Mouse (Mus musculus) limb, embryonic 11.5 days (tissue): ENCODE data around the gene Grhl3. TPM values are rescaled to one million over a fixed set of nuclear protein-coding genes. Genes with fewer than 3 reads are reported as not detected.

Source experiments
- ATAC-seq: fragments of 200-750 bp; cut with Nextera tagmentation; 2 replicates; pipeline ENCODE4 v1.8.0; 2017; ENCODE audit warnings: low read depth; ENCODE audit not compliant: insufficient number of reproducible peaks, low FRiP score, low TSS enrichment
- DNase-seq: peaks from one replicate; pipeline ENCODE4 v3.0.0-alpha.2; 2015; ENCODE audit warnings: low spot score
- H3K27ac ChIP-seq: fragments of 300-500 bp; sonication (generic); replicated peaks from 2 replicates; pipeline ENCODE4 v1.5.1; 2014; ENCODE audit warnings: low read depth, mild to moderate bottlenecking, low read length
- H3K27me3 ChIP-seq: fragments of 300-500 bp; sonication (generic); 2 replicates; pipeline ENCODE4 v1.6.1; 2014; ENCODE audit warnings: mild to moderate bottlenecking, low read length, mixed read lengths; ENCODE audit not compliant: control insufficient read depth, insufficient read depth
- H3K36me3 ChIP-seq: fragments of 300-500 bp; sonication (generic); 2 replicates; pipeline ENCODE4 v1.6.1; 2014; ENCODE audit warnings: mild to moderate bottlenecking, low read length, moderate library complexity, mixed read lengths; ENCODE audit not compliant: control insufficient read depth, insufficient read depth
- H3K4me1 ChIP-seq: fragments of 300-500 bp; sonication (generic); 2 replicates; pipeline ENCODE4 v1.6.1; 2014; ENCODE audit warnings: low read length, mixed read lengths; ENCODE audit not compliant: control insufficient read depth, insufficient read depth
- H3K4me2 ChIP-seq: fragments of 300-500 bp; sonication (generic); 2 replicates; pipeline ENCODE4 v1.6.1; 2014; ENCODE audit warnings: low read depth, mild to moderate bottlenecking, moderate library complexity; ENCODE audit not compliant: severe bottlenecking
- H3K4me3 ChIP-seq: fragments of 300-500 bp; sonication (generic); 2 replicates; pipeline ENCODE4 v1.5.1; 2014; ENCODE audit warnings: low read depth, low read length
- H3K9ac ChIP-seq: fragments of 300-500 bp; sonication (generic); 2 replicates; pipeline ENCODE4 v1.6.1; 2014; ENCODE audit warnings: mild to moderate bottlenecking, low read length
- H3K9me3 ChIP-seq: fragments of 300-500 bp; sonication (generic); 2 replicates; pipeline ENCODE4 v1.6.1; 2016; ENCODE audit warnings: low read length; ENCODE audit not compliant: control insufficient read depth
- WGBS: fragments of 180-500 bp; shearing (Covaris S2); extraction: QIAGEN DNeasy Blood & Tissue Kit; methylation state at CpG from one replicate; pipeline ENCODE4 v1.1.7; 2014; 5-methylcytosine and 5-hydroxymethylcytosine counted together
- polyA plus RNA-seq: library from polyadenylated mRNA; unstranded; fragments of >200 nt; fragmentation: Nextera tagmentation; extraction: Ambion mirVana; gene quantifications from 2 replicates; pipeline ENCODE4 v1.2.1, GENCODE M21; 2014

Grhl3 gene
- polyA plus RNA-seq, 1 experiment from 2014 or later = 8.3 TPM

DNA sequence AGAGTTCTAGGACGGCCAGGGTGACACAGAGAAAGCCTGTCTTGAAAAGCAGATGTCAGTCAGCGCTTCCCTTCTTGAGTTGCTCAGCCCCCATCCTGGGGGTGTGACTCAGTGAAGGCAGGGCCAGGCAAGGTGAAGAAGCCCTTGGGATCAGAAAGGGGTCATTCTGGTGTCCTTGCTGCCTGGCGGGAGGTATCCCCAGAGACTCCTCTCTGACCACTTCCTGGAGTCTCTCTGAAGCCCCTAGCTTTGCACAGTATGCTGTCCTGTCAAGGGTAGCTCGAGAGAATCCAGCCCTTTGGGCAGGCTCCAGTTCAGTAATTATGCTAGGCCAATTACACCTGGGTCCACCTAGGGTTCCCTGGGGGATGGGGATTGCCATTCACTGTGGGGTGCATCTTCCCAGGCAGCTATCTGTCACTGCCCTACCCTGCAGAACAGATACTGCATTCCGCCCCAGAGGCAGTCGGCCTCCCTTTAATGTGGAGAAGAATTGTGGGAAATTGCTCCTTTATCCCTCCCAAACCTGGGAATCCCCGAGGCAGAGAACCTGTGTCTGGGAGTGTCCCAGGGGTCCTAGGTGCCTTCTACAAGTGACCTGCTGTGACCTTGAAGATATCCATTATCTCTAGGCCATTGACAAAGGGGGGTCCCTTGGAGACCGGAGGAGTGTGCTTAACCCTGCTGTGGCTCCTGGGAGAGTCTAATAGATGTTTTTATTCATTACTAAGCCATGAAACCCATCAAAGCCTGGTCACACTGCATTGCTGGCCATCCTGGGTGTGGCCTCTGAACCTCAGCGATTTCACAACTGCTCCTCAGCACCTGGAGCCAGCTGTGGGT is 41.4 kb downstream of the Grhl3 start:
- Histone ChIP-seq H3K4me1 (0 out of 2 replicates have a peak, but pooled peaks cover 3% of the 10 kb centered on the region), H3K27me3 (no peaks in the 10 kb centered on the region), H3K27ac (no peak overlapping the region), H3K9me3 (peaks cover 5% of the 10 kb centered on the region; the same call in 1 of the 2 replicates), H3K9ac (no peak overlapping the region), H3K4me2 (no peak overlapping the region), H3K36me3 (no peaks in the 10 kb centered on the region), H3K4me3 (no peak overlapping the region)
- no peak for ATAC-seq
- 48% methylated on average over 9 of the region's 9 CpGs for WGBS
- DNase-seq = no peak

DNA sequence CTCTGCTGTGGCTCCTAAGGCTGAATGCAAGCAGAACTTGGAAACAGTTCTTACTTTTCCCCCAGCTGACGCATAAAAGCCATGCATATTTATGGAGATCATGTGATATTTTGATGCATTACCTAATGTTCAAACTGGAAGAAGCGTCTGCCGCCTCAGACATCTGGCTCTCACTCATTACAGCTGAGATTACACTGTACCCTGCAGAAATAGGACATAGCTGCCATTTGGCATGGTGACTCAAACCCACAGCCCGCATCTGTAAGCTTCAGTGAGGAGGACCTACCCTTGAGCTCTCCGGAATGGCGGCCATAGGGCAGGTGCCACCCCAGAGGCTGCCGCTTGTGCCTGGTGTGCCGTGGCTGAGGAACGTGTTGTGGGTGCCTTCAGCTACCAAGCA is 42.2 kb downstream of the Grhl3 start:
- Histone ChIP-seq H3K27me3 (no peaks in the 10 kb centered on the region), H3K9me3 (peaks cover 5% of the 10 kb centered on the region; the same call in 1 of the 2 replicates), H3K4me2 (no peak overlapping the region; the same call in 1 of the 2 replicates), H3K9ac (no peak overlapping the region), H3K4me1 (0 out of 2 replicates have a peak, but pooled peaks cover 5% of the 10 kb centered on the region), H3K4me3 (no peak overlapping the region), H3K27ac (no peak overlapping the region), H3K36me3 (no peaks in the 10 kb centered on the region)
- 93% methylated on average over 9 of the region's 9 CpGs for WGBS
- ATAC-seq (no peak), DNase-seq (no peak)

DNA sequence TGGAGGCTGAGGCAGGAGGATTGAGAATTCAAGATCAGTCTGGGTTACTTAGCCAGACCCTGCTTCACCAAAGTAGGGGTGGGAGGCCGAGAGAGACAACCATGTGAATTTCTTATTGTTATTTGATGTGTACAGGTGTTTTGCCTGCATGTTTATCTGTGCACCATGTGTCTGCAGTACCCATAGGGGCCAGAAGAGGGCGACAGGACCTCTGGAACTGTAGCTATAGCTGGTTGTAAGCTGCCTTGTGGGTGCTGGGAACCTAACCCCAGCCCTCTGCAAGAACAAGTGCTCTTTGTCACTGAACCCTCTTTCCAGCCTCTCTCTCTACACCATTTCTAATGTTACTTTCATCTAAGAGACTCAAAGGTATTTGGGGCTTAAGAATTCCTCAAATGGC is 43.2 kb downstream of the Grhl3 start:
- ATAC-seq (no peak), DNase-seq (no peak)
- no peak overlapping the region for H3K4me2 ChIP-seq
- WGBS = 70% methylated on average over 2 of the region's 2 CpGs
- H3K4me1 ChIP-seq = 0 out of 2 replicates have a peak, but pooled peaks cover 5% of the 10 kb centered on the region
- H3K36me3 ChIP-seq = no peaks in the 10 kb centered on the region
- H3K27ac ChIP-seq = no peak overlapping the region
- no peaks in the 10 kb centered on the region for H3K27me3 ChIP-seq
- no peak overlapping the region for H3K4me3 ChIP-seq
- H3K9me3 ChIP-seq = peaks cover 5% of the 10 kb centered on the region; the same call in 1 of the 2 replicates
- H3K9ac ChIP-seq = no peak overlapping the region

DNA sequence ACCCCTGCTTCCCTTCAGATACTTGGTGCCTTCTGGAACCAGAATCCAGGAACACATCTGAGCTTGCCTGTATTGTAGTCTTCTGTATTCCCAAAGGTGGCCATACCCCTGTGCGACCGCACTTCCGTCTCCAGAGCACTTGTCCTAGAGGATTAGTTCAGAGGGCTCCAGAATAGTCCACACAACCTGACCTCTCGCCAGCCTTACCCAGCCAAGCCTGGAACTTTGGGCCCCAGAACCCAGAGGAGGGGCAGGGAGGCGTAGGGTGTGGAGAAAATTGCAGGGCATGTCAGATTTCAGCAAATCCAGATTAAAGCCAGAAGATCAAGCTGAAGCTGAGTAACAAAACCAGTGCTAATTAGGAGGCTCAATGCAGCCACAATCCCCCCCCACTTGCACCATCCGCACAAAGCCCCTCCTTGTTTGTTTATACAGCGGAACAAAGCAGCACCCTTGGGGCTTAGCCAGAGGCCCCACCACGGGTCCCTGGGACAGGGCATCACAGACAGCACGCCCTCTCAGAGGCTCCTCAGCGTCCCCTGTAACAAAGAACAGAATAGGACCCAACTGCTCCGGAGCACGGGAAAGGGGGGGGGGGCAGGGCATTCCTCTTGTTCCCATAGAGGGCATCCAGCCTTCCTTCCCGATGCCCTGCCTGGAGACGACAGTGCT is 47.3 kb downstream of the Grhl3 start:
- H3K4me3 ChIP-seq = no peak overlapping the region
- H3K4me2 ChIP-seq = no peak overlapping the region
- whole genome bisulfite sequencing = 29% methylated on average over 14 of the region's 14 CpGs
- no peak overlapping the region for H3K27ac ChIP-seq
- H3K4me1 ChIP-seq = 0 out of 2 replicates have a peak, but pooled peaks cover 2% of the 10 kb centered on the region
- no peaks in the 10 kb centered on the region for H3K27me3 ChIP-seq
- no peaks in the 10 kb centered on the region for H3K36me3 ChIP-seq
- DNase-seq = no peak
- H3K9me3 ChIP-seq = peaks cover 5% of the 10 kb centered on the region; the same call in 1 of the 2 replicates
- no peak for ATAC-seq
- H3K9ac ChIP-seq = no peak overlapping the region

DNA sequence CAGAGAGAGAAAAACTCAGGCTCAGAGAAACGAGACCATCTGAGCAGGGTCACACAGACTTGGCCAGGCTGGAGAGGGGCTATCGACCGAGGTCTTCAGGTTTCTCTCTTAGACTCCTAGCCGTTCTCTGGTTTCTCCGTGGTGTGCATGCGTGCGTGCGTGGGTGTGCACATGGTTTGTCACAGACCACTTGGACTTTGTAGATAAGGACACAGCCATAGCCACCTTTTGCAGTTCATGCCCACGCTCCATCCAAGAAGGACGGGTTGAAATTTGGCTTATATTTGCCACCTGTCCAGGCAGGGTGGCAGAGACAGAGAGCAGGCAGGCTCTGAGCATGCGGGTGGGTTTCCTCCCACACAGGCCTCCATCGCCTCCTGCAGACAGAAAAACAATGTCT is 48.4 kb downstream of the Grhl3 start:
- WGBS = 74% methylated on average over 12 of the region's 12 CpGs
- 0 out of 2 replicates have a peak, but pooled peaks cover 2% of the 10 kb centered on the region for H3K4me1 ChIP-seq
- DNase-seq = no peak

DNA sequence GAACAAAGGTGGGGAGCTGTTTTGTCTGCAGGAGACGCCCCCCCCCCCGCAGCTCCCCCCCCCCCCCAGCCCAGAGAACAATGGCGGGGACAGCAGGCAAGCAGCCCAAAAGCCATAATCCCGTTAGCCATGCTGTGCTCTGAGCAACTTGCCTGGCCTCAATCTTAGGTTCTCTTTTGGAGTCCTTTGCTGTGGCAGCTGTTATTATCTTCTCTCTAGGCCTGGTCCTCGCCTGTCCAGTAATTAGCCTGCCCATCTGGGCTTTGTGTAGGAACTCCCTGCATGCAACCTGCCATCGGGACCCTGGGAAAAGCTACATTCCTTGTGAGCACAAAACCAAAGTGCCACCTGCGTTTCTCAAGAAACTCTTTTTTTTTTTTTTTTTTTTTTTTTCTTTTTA is 49.5 kb downstream of the Grhl3 start:
- Histone ChIP-seq H3K9ac (no peak overlapping the region), H3K4me1 (0 out of 2 replicates have a peak, but pooled peaks cover 2% of the 10 kb centered on the region), H3K4me2 (no peak overlapping the region), H3K4me3 (no peak overlapping the region), H3K27me3 (no peaks in the 10 kb centered on the region), H3K36me3 (no peaks in the 10 kb centered on the region), H3K27ac (no peak overlapping the region), H3K9me3 (no peaks in the 10 kb centered on the region)
- 17% methylated on average over 5 of the region's 7 CpGs for WGBS
- ATAC-seq (no peak), DNase-seq (no peak)

More for the DNA sequence above, 48.4 kb downstream of the Grhl3 start:
- no peak overlapping the region for H3K27ac ChIP-seq
- no peak overlapping the region for H3K4me2 ChIP-seq
- no peak for ATAC-seq
- H3K36me3 ChIP-seq = no peaks in the 10 kb centered on the region
- H3K27me3 ChIP-seq = no peaks in the 10 kb centered on the region
- no peak overlapping the region for H3K9ac ChIP-seq
- no peak overlapping the region for H3K4me3 ChIP-seq
- no peaks in the 10 kb centered on the region for H3K9me3 ChIP-seq

DNA sequence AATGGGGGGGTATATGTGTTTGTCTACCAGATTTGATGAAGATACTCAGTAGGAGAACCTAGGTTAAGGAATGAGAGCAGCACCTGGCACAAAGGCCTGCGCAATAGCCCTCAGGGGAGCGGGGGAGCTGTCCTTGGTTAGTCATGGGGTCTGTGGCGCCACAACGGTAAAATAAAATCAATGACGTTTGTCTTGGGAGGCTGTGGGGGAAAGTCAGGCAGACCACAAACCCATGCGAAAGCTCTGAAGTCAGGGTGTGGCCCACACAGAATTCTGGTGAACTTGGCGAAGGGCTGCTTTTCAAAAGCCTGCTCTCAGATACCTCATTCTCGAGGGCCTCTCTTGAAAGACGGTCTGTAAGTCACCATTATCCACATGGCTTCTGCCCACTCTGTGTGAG is 53.0 kb downstream of the Grhl3 start:
- Histone ChIP-seq H3K9me3 (no peaks in the 10 kb centered on the region), H3K4me2 (no peak overlapping the region), H3K9ac (no peak overlapping the region), H3K36me3 (no peaks in the 10 kb centered on the region), H3K27me3 (no peaks in the 10 kb centered on the region), H3K27ac (no peak overlapping the region), H3K4me1 (no peaks in the 10 kb centered on the region), H3K4me3 (no peak overlapping the region)
- 78% methylated on average over 9 of the region's 9 CpGs for WGBS
- no peak for ATAC-seq
- DNase-seq = no peak

DNA sequence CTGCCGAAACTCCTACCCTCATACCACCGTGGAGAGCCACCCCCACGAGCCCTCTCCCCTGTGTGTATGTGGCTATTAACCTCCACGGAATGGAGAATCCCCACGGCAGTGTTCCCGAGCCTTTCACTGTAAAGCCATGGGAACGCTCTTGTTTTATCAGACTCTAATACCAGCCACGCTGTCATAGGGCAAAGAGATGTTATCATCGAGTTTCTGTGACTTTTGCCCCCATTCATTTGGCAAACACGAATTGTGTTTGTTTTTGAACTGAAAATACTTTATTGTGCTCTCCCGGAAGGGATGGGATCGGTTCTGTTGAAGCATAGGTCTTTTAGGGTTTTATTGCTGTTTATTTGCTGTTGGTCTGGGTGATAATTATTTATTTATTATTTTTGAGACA is 55.3 kb downstream of the Grhl3 start:
- H3K9ac ChIP-seq = no peak overlapping the region
- no peaks in the 10 kb centered on the region for H3K36me3 ChIP-seq
- H3K27me3 ChIP-seq = no peaks in the 10 kb centered on the region
- no peak overlapping the region for H3K27ac ChIP-seq
- no peak overlapping the region for H3K4me3 ChIP-seq
- no peaks in the 10 kb centered on the region for H3K4me1 ChIP-seq
- no peak for DNase-seq
- WGBS = 84% methylated on average over 12 of the region's 12 CpGs
- H3K4me2 ChIP-seq = no peak overlapping the region
- H3K9me3 ChIP-seq = no peaks in the 10 kb centered on the region
- no peak for ATAC-seq
